Comparison of ENCODE assay signal across 17 mouse cellular contexts in the genomic region with DNA sequence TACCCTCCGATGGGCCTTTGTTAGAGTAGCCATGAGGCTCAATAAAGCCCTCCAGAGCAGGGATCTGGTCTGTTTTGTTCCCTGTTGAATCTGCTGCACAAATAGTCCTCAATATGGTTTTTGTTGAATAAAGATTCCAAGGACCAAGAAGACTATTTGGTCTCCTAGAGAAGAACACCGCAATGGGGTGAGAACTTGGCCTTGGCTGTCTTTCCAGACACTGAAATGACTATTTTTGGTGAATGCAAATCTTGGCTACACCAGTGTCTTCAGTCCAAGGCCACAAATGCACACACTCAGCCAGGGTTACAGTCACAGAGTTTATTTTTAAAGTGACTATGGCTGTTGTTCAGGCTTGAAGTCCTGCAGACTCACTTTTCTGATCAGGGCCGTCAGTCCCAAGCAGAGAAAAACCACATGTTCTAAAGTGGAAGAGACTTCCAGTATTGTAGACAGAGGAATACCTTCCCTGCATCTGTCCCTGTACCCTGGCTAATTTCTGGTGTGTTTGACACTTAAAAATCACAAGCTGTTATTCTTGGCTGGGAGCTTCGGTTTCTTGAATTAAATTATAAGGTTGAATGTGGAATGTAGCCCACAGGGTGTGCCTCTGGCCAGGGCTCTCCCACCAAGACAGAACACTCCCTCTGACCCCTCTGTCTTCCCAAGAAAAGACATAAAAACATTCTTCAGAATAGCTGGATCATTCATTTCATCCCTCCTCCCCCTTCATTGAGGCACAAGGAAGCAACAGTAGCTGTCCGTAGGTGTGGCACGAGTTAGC.
A peak's percentile ranks its signal among the peaks of the same experiment; 100 is the strongest.
DNase-seq lines count a peak whose midpoint lies in the region; ATAC-seq and TF ChIP-seq lines count a peak whose summit lies in the region.
"Had no signal": no experiment of that assay in that cellular context is flagged by ENCODE, and none has a peak within 500 bp of the region (broad histone marks: within the 10 kb centered on the region; RNA-seq: fewer than 3 reads in every experiment).

No protein-coding gene starts in this region.

- TF ChIP-seq POLR2A in kidney, adult 2 months (IDR thresholded peaks at IDR 0.05; ENCODE audit: low read depth, low read length): no peak
- no peak for TF ChIP-seq POLR2A in testis, adult 2 months (IDR thresholded peaks at IDR 0.05; ENCODE audit: control insufficient read depth, low read depth, low read length)

- H3K27me3 ChIP-seq in embryonic facial prominence, embryonic 13.5 days: no peaks in the 10 kb centered on the region
- H3K27me3 ChIP-seq in embryonic facial prominence, embryonic 10.5 days (replicated peaks; ENCODE audit: low read depth, poor library complexity, severe bottlenecking): no peaks in the 10 kb centered on the region
- H3K27me3 ChIP-seq in kidney, adult 2 months (replicated peaks; ENCODE audit: control insufficient read depth, insufficient read depth, low read length): no peaks in the 10 kb centered on the region
- H3K27me3 ChIP-seq in testis, adult 2 months (ENCODE audit: control insufficient read depth, insufficient read depth, low read length): no peaks in the 10 kb centered on the region
- H3K27me3 ChIP-seq in hindbrain, embryonic 12.5 days: no peaks in the 10 kb centered on the region
- H3K27me3 ChIP-seq: forebrain, embryonic 12.5 days; midbrain, embryonic 13.5 days had no signal

- no peak for DNase-seq in embryonic facial prominence, embryonic 10.5 days (ENCODE audit: low spot score)
- DNase-seq in kidney, adult 2 months: peak; percentile 37
- DNase-seq in kidney, postnatal 25 days: no peak
- no peak for DNase-seq in testis, postnatal 10 days (ENCODE audit: low spot score)
- DNase-seq in cerebellum, adult 8-10 months: no peak
- DNase-seq: B cell, adult 2 months; cerebellum, postnatal 36 days; liver, postnatal 0 days; lung, postnatal 4 days; thymus, adult 2 months had no signal

- no peak overlapping the region for H3K4me3 ChIP-seq in embryonic facial prominence, embryonic 13.5 days
- no peak overlapping the region for H3K4me3 ChIP-seq in embryonic facial prominence, embryonic 10.5 days
- no peak overlapping the region for H3K4me3 ChIP-seq in kidney, adult 2 months (ENCODE audit: insufficient read depth, low read depth, low read length)
- no peak overlapping the region for H3K4me3 ChIP-seq in testis, adult 2 months (ENCODE audit: control insufficient read depth, low read depth, low read length)
- H3K4me3 ChIP-seq in hindbrain, embryonic 12.5 days: no peak overlapping the region
- H3K4me3 ChIP-seq: forebrain, embryonic 12.5 days; hindbrain, embryonic 10.5 days; midbrain, embryonic 13.5 days had no signal

- no peak for ATAC-seq in embryonic facial prominence, embryonic 13.5 days (ENCODE audit: insufficient number of reproducible peaks, insufficient read depth, low FRiP score, low TSS enrichment, low read depth)
- no peak for ATAC-seq in hindbrain, embryonic 12.5 days (ENCODE audit: low FRiP score)
- ATAC-seq: inflammation-experienced regulatory T-cells, adult 6 months; liver, postnatal 0 days; midbrain, embryonic 13.5 days had no signal

- H3K27ac ChIP-seq in embryonic facial prominence, embryonic 13.5 days: 0 out of 2 replicates have a peak overlapping the region, but pooled peaks have one; percentile 22
- no peak overlapping the region for H3K27ac ChIP-seq in embryonic facial prominence, embryonic 10.5 days (replicated peaks)
- no peak overlapping the region for H3K27ac ChIP-seq in kidney, adult 2 months (ENCODE audit: insufficient read depth, low read depth, low read length)
- peak overlapping the region; percentile 29; the same call in 1 of the 2 replicates for H3K27ac ChIP-seq in testis, adult 2 months (ENCODE audit: control insufficient read depth, insufficient read depth, low read depth, low read length)
- no peak overlapping the region for H3K27ac ChIP-seq in hindbrain, embryonic 12.5 days
- H3K27ac ChIP-seq: forebrain, embryonic 12.5 days; hindbrain, embryonic 10.5 days; midbrain, embryonic 13.5 days had no signal

- H3K9me3 ChIP-seq in embryonic facial prominence, embryonic 13.5 days: no peaks in the 10 kb centered on the region
- no peaks in the 10 kb centered on the region for H3K9me3 ChIP-seq in embryonic facial prominence, embryonic 10.5 days
- H3K9me3 ChIP-seq in hindbrain, embryonic 12.5 days (replicated peaks): no peaks in the 10 kb centered on the region
- H3K9me3 ChIP-seq: forebrain, embryonic 12.5 days; hindbrain, embryonic 10.5 days; midbrain, embryonic 13.5 days had no signal

- no peak for TF ChIP-seq CTCF in kidney, adult 2 months (conservative IDR thresholded peaks at IDR 0.05; ENCODE audit: insufficient read depth, insufficient read length, low read depth, low read length)
- no peak for TF ChIP-seq CTCF in testis, adult 2 months (IDR thresholded peaks at IDR 0.05; ENCODE audit: control insufficient read depth, insufficient read depth, insufficient replicate concordance, low read depth, low read length)

- no peak overlapping the region for H3K4me2 ChIP-seq in embryonic facial prominence, embryonic 13.5 days
- H3K4me2 ChIP-seq in hindbrain, embryonic 12.5 days (replicated peaks): no peak overlapping the region
- H3K4me2 ChIP-seq: forebrain, embryonic 12.5 days; midbrain, embryonic 13.5 days had no signal

- WGBS in embryonic facial prominence, embryonic 13.5 days: 76% methylated on average over 6 of the region's 6 CpGs
- 88% methylated on average over 6 of the region's 6 CpGs for WGBS in embryonic facial prominence, embryonic 10.5 days
- WGBS in kidney, adult 2 months: 62% methylated on average over 6 of the region's 6 CpGs
- 80% methylated on average over 6 of the region's 6 CpGs for WGBS in hindbrain, embryonic 12.5 days

- H3K4me1 ChIP-seq in embryonic facial prominence, embryonic 13.5 days: peaks cover 18% of the 10 kb centered on the region
- peaks cover 9% of the 10 kb centered on the region for H3K4me1 ChIP-seq in embryonic facial prominence, embryonic 10.5 days
- no peaks in the 10 kb centered on the region for H3K4me1 ChIP-seq in kidney, adult 2 months (ENCODE audit: control insufficient read depth, insufficient read depth, low read length)
- no peaks in the 10 kb centered on the region for H3K4me1 ChIP-seq in testis, adult 2 months (ENCODE audit: control insufficient read depth, insufficient read depth, low read length)
- peaks cover 10% of the 10 kb centered on the region for H3K4me1 ChIP-seq in hindbrain, embryonic 12.5 days

- no peak overlapping the region for H3K9ac ChIP-seq in embryonic facial prominence, embryonic 13.5 days
- H3K9ac ChIP-seq in hindbrain, embryonic 12.5 days: no peak overlapping the region
- H3K9ac ChIP-seq: forebrain, embryonic 12.5 days; liver, postnatal 0 days; midbrain, embryonic 13.5 days had no signal

- H3K36me3 ChIP-seq in embryonic facial prominence, embryonic 13.5 days: no peaks in the 10 kb centered on the region
- no peaks in the 10 kb centered on the region for H3K36me3 ChIP-seq in embryonic facial prominence, embryonic 10.5 days (replicated peaks)
- H3K36me3 ChIP-seq in kidney, adult 2 months (ENCODE audit: control insufficient read depth, insufficient read depth, low read length): no peaks in the 10 kb centered on the region
- no peaks in the 10 kb centered on the region for H3K36me3 ChIP-seq in testis, adult 2 months (ENCODE audit: control insufficient read depth, insufficient read depth, low read length)
- H3K36me3 ChIP-seq in hindbrain, embryonic 12.5 days: no peaks in the 10 kb centered on the region
- H3K36me3 ChIP-seq: forebrain, embryonic 12.5 days; hindbrain, embryonic 10.5 days; midbrain, embryonic 13.5 days had no signal

Comparison
In these comparisons a context has a peak if more than half of its experiments do, and no peak if none do; other contexts are left out.
1. H3K27ac ChIP-seq: peak in embryonic facial prominence, embryonic 13.5 days (single experiment) and testis, adult 2 months (single experiment); none in embryonic facial prominence, embryonic 10.5 days (single experiment), kidney, adult 2 months (single experiment) and hindbrain, embryonic 12.5 days (single experiment).